Mouse (Mus musculus) lung, postnatal 14 days (tissue): ENCODE measurements around the gene Nans.
A peak's percentile ranks its signal among the peaks of the same experiment; 100 is the strongest.

ENCODE experiments used
- DNase-seq: peaks from one replicate; pipeline ENCODE4 v3.0.0; 2021

Nans gene

GRCm38 (mm10) chr4:46489028-46489925 is at the start of gene Nans:
TSS of gene Nans (plus strand) at chr4:46489248.
- DNase-seq: peak; percentile 96

GRCm38 (mm10) chr4:46442501-46442900 is 46.5 kb upstream of the Nans start:
- DNase-seq: no peak

DNA sequence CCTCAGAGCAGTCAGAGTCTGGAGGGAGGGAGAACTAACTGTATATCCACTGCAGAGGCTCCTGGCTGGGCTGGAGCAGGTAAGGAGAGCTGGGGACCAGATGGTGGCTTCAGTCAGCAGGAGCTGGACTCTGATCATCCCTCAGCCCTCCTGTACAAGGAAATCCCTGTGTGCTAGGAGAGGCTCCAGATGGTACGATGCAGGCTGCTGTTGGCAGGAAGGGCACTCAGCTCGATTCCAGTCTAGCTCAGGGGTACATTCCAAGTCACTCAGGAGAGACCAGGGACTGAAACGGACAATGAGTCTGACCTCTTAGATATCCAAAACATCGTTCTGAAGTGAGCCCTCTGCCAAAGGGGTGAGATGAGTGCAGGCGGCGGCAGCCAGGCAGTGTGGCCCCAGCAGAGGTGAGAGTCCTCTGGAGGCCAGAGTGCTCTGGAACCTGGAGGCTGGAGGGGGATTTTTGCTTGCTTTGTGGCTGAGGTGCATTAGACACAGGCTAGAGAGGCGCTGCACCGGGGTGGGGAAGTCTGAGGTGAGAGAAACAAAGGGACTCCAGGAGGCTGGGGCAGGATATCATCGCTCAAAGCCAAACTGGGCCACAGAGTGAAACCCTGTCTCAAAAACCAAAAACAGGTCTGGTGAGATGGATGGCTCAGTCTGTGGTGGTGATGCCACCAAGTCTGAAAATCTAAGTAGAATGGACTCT is 43.7 kb upstream of the Nans start:
- no peak for DNase-seq

GRCm38 (mm10) chr4:46447461-46447860 is 41.6 kb upstream of the Nans start:
- DNase-seq: no peak

DNA sequence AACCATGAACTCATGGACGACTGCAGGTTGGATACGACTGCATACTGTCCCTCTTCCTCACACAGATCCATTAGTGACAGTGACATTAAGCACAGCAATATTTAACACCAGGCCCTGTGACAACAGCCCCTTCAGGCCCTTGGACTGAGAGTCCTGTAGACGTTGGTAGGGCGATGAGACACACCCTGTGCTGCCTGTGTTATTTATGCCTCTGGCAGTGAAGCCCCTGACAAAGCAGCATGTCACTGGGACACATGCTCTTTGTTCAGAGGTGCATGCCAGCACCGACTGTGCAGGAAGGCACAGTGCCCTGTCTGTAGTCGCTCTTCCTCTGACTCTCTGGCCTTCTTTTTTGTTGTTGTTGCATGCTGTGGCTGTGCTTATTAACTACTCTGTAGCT is 40.2 kb upstream of the Nans start:
- DNase-seq: no peak

DNA sequence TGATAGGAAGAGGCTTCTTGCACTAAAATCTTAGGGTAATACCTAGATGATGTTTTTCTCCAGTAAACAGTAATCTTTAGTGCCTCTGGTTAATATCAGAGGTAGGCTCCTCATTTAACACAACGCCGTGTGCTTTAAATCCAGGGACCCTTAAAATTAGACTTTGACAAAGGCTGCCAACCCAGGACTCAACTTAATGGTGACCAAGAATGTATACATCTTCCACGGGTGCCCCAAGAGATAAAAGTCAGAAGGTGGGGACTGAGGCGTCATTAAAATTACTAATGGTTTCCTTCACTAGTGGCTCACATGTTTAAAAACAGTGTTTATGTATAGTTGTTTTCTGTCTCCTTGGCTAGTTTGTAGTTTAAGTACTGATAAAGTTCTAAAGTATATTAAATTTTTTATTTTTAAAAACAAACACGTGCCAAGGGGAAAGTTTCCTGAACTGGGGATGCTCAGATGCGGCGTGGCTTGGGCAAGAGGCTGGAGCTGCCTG is 39.0 kb upstream of the Nans start:
- DNase-seq: no peak

- DNase-seq: peak; percentile 94
Measured at GRCm38 (mm10) chr4:46450519-46451131, 38.4 kb upstream of the Nans start, which contains the start of gene Anp32b. TSS of gene Anp32b (plus strand) at chr4:46450902.

GRCm38 (mm10) chr4:46451240-46451757 is 37.7 kb upstream of the Nans start:
- peak; percentile 75 for DNase-seq

- DNase-seq: peak; percentile 73
Measured at GRCm38 (mm10) chr4:46451758-46452480, 37.1 kb upstream of the Nans start.

- DNase-seq: peak; percentile 48
Measured at GRCm38 (mm10) chr4:46452481-46452850, 36.6 kb upstream of the Nans start.

DNA sequence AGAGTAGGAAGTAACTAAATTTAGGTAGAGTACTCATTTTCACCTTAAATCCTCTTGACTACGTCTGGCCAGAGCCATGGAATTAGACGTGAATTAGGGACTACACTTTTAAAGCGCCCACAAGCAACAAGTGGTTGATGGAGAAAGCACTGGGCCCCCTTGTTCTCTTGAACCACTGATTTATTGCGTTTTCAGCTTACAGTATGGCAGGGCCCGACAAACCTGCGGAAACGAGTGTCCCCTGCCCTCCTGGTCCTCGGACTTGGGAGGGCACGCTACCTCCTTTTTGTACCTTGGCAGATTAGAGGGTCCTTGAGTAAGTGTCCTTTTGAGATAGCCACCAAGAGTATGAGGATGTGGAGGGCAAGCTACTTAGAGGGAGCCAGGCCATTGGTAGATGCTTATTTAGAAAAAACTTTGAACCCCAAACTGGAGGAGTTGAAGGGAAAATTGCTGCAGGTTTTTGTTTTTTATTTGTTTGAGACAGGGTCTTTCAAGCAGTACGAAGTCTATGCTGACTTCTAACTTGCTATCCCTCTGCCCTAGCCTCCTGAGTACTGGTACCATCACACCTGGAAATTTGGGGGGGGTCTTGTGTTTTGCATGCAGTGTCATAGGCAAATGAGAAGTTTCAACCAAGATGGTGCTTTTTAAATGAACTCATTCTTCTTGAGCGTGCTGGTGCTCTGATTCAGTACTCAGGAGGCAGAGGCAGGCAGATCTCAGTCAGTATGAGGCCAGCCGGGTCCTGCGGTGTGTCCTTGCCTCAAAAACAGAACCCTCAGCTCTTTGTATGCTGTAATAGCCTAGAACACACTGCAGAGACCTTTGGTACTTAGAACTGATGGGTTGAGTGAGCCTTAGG is 36.0 kb upstream of the Nans start:
- no peak for DNase-seq

DNA sequence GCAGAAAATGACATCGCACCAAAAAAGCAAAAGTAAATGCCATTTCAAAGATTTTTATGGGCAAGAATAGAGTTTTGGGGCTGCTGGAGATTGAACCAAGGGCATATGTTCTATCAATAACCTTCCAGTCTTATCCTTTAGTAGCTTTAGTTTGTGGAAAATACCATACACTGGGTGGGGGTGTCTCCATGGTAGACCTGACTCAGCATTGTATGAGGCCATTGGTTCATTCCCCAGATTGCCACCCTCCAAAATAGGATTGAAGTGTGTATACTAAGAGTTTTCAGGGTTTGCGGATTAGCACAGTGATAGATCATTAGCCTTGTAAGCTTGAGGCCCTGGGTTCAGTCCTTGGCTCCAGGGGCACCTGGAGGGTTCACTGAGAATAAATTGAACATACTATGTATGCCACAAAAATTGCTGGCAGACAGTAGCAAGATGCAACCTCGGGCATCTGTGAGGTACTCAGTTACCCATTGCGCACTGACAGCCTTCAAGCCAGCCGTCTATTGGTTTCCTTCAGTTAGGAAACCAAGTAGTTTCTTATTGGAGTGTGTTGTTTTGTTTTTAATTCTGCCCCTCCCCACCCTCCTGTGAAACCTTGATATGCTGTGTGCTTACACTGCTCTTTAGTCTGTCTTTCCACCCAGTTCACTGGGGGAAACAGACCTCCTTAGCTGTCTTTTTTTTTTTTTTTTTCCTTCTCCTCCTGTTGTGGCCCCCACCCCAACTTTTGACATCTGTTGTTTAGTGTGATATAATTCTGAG is 34.8 kb upstream of the Nans start:
- no peak for DNase-seq

- no peak for DNase-seq
Measured at GRCm38 (mm10) chr4:46456762-46457161, 32.3 kb upstream of the Nans start.

DNA sequence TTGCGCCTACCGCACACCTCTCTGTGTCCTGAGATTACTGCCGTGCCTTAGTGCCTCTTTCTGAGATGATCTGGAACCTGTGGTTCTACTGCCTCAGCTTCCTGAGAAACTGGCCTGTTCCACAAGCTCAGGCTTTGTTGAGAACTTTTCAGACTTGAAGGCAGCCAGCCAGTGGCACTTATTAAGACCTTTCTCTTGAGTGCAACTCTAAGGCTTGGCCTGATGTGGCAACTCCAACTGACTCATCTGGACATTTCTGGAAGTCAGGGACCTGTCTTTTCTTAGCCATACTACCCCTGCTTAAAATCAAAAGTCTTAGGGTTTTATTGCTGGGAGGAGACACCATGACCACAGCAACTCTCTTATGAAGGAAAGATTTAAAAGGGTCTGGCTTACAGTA is 31.9 kb upstream of the Nans start:
- DNase-seq: no peak

- DNase-seq: no peak
Measured at GRCm38 (mm10) chr4:46458411-46458810, 30.6 kb upstream of the Nans start.

GRCm38 (mm10) chr4:46463130-46463830 is 25.8 kb upstream of the Nans start:
- DNase-seq: peak; percentile 53

DNA sequence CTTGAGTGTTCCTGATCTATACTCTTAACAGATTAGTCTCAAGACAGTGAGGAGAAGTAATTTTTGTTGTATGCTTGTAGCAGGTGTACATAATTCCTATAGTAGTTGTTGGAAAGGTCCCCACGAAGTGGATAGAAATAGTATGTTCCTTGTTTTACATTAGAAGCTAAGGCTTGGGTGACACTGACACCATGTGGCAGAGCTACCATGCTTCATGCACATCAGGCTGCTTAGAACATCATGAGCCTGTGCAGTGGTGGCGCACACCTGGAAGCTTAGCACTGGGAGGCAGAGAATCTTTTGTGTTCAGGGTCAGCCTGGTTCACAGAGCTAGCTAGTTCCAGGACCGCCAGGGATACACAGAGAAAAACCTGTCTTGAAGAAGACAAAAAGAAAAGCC is 23.3 kb upstream of the Nans start:
- DNase-seq: no peak

- no peak for DNase-seq
Measured at GRCm38 (mm10) chr4:46475101-46475500, 13.9 kb upstream of the Nans start.

- DNase-seq: no peak
Measured at GRCm38 (mm10) chr4:46479081-46479480, 10.0 kb upstream of the Nans start.
